Mouse (Mus musculus): ENCODE measurements around the gene Kif16b. TPM values are rescaled to one million over a fixed set of nuclear protein-coding genes. Genes with fewer than 3 reads are reported as not detected.

Kif16b gene
- 10 to 100 TPM; 24.0 to 24.2 TPM for total RNA-seq (2021)
- long read RNA-seq, experiment 1, full-length matches to known transcripts: 5 of 19 reads
- long read RNA-seq, experiment 1, partial matches to known transcripts: 8 of 19 reads
- long read RNA-seq, experiment 1, other reads (novel, unspliced or antisense): 6 of 19 reads
- long read RNA-seq, experiment 2, full-length matches to known transcripts: 8 of 15 reads
- long read RNA-seq, experiment 2, partial matches to known transcripts: 1 of 15 reads
- long read RNA-seq, experiment 2, other reads (novel, unspliced or antisense): 6 of 15 reads

DNA sequence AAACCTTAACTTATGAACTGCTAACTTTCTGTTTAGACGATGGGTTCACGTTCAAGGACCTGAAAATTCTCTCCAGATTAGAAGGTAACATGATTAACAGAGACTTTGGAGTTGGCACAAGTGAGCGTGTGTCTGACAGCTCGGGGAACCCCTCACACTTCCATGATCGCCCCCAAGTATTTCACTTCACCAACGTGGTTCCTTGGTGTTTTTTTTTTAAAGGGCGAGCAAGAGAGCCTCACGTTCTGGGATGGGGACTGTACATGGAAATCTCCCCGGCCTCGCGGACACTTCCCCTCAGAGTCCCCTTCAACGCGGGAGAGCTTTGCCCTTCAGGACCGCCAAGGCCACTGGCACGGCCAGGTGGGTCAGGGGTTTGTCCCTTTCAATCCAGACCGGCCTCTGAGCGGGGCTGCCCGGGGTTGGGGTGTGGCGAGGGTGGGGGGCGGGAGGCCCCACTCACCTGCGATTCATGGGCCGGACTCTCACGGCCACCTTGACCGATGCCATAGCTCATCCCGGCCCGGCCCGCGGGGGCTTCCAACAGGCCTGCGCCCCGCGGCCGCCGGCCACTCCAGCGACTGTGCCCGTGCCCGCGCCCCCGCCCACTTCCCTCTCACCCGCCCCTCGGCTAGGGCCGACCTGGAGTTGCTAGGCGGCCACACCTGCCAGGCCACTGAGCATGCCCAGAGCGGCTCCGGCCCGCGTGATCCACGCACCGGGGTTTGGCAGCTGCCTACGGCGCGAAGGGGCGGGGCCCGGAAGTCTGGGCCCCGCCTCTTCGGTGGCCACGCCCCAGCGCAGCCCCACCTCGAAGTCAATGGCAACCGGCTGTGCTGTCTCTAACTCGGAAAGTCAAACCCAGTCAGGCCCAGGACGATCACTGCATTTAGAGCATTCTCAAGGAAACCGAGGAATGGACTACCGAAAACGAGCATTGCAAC is at the start of gene Kif16b:
Gene Kif16b, minus strand, starts transcription at position 670 of the 944 bp plus-strand sequence.
- peak; percentile 94 to 95 for DNase-seq
- intact Hi-C loops (cut with DNase I): loop anchor here (5.0 kb wide), 1 partner anchor 161 kb away; the partner anchor contains the start of gene Snrpb2

DNA sequence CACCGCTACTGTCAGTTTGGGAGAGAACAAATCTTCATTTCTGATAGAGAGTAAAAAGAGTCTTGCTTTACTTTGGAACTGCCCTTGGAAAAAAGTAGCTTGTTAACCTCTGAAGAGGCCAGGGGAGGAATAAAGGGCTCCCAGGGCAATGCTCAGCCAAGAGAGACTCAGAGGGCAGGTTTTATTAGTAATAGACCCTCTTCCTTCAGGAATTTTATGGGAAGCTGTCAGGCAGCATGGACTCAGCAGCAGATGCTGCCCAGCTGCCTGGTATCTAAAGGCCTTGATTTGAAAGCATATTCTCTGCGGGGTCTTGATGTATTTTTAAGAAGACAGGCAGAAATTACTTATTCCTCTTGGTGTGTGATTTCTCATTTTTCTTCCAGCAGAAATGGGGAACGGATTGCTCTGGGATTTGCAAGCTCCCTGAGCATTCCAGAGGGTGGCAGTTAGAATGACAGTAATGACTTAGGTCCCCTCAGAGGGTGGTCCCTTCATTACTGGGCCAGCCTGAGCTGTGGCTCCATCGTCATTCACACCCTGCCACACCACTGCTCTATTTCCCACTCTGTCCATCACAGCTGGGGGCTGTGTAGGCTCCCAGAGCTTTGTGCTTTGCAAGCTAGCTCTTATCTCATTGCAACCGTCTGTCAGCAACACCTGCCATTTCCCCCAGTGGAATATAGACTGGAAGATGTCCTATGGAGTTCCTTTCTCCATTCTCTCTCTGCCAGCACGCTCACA is 39.7 kb upstream of the Kif16b start:
- intact Hi-C loops (cut with DNase I): no loop called here
- no peak for DNase-seq

DNA sequence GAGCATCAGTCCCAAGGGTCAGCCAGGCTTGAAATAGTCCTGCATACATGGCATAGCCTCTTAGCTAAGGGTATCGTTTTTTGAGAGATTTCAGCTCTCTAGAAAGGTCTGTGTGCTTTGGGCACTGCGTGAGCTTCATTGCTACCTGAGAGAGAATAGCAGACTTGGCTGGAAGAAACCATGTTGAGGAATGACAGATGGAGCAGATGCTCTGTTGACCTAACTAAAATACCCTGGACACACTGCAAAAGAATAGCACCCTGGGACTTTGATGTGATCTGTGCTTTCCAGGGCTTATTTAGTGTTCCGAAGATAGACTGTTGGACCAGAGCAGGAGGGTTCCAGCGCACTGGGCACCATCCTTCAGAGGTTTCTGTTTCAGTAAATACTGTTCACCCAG is 29.1 kb upstream of the Kif16b start:
- intact Hi-C loops (cut with DNase I): no loop called here
- no peak for DNase-seq

DNA sequence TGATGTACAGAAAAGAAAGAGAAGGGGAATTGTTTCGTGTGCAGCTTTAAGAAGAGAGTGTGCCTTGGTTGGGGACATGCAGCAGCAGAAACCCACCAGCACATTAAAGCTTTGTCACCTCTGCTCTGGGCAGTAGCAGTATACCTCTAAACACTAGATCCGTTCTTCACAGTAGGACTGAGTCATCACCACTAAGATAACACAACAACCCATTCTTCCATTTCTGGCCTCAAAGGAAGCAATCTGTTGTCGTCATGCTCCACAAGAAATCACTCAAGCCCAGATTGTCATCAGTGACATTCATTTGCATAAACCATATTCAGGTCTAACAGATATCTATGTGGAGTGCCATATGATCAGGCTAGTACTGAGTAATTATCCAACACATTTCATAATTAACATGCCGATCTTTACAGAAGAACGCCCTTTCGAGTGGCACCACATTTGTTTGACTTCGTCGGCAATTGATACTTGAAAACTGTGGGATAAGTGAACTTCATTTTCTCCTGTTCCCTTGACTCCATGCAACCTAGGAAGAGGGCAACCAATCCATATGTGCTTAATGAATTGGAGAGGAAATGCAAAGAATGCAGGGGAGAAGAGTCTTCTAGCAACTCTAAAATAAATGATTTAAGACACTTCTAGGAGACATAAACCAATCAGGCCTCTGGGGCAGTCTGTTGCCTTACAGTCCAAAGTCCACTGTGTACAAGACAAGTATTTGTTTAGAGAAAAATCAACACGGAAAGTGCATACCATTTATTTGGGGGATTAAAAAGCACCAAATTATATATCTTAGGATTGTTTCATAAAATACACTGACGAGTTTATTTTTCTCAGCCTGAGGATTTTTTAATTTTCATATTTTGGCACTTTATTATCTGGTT is 28.1 kb upstream of the Kif16b start:
- intact Hi-C loops (cut with DNase I): loop anchor here (5.0 kb wide), 1 partner anchor 72 kb away; no protein-coding TSS in a partner anchor
- DNase-seq: no peak

DNA sequence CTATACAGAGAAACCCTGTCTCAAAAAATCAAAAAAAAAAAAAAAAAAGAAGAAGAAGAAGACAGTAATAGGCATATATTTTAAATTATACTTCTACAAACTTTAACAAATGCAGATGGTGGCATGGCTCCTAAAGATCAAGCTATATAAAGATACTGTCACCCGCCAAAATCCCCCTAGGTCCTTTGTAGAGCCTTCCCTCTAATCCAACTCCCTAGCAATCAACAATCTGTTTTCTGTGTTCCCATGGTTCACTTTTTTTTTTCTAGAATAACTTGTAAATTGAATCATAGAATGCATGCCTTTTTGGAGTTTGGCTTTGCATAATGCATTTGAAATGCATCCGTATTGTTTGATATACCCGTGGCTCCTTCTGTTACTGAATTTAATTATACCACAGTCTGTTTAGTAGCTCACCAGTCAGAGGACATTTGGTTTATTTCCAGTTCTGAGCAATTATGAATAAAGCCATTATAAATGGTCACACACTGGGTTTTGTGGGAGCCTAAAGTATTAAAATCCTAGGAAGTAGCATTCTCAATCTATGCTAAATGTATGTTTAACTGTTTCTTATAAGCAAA is 9.6 kb upstream of the Kif16b start:
- intact Hi-C loops (cut with DNase I): no loop called here
- no peak for DNase-seq

DNA sequence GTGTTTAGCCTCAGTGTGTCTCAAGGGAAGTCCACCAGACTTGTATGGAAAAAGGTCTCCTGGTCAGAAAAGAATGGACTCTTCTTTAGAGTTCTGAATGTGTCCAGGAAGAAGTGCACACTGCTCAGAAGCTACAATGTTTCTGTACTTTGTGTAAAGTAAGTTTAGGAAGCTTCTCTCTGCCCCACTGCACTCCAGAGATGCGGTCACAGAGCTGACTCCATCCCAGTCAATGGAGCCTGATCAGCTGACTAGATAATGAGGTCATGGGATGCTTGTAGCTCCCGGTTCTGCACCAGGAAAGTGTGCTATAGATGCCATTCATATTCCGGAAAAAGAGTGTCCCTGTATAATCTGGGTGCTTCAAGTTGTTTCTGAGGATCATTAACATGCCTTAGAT is 7.9 kb upstream of the Kif16b start:
- intact Hi-C loops (cut with DNase I): no loop called here
- no peak for DNase-seq

DNA sequence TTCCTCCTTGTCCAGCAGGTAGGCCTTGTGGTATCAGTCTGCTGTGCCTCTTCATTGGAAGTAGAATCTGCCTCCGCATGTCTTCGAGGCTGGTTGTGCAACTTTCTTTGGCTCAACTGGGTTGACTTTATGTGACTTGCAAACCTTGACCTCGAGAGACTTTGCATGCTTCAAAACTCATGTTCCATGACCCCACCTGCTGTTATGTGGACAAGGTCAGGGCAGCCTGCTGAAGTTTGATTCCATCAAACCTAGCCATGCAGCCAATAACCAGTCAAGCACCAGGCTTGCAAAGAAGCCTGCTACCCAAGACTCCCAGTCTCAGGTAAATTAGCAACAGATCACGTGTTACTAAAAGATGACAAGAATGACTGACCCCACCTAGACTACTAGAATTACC is 5.7 kb upstream of the Kif16b start:
- DNase-seq: no peak
- intact Hi-C loops (cut with DNase I): no loop called here

DNA sequence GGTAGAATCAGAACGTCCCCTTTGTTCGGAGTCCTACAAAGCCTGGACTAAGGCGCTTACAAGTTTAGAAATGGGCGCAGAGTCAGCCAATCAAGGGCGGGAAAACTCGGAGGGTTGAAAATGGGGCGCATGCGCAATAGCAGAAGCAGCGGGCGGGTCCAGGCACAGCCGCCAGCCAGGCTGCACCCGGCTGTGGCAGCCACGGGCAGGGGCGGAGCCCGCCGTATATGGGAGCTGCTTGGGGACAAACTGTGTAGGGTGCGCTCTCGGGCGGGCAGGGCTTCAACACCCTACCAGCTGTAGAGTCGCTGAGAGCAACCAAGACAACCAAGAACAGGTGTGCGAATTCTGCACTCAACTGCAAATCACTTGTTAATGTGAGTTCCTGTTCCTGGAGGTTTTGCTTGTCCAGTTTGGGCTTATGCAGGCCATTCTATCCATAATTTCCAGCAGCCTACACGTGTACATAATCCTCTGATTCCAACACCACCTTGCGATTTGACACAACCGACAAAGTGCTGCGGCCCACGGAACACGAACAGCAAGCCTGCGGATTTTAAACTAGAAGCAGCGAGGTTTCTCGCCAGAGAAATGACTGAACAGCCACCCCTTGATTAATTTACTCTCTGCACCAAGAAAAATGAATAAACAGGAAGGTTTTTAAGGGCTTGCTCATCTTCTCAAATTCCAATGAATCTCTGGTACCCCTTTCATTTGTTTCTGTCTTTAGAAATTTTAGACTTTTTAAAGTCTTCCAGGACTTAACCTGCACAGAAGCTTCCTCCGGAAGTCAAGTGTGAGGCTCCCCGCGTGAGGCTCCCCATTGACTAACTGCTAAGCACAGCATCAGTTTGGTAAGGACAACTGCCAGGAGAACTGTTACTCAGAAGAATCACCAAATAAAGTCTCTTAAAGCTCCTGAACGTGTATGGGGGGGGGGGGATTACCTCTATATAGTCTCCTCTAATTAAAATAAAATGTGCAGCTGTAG is 1.9 kb upstream of the Kif16b start:
- intact Hi-C loops (cut with DNase I): loop anchor here (5.0 kb wide), 1 partner anchor 159 kb away; the partner anchor contains the start of gene Snrpb2
- peak; percentile 94 for DNase-seq

DNA sequence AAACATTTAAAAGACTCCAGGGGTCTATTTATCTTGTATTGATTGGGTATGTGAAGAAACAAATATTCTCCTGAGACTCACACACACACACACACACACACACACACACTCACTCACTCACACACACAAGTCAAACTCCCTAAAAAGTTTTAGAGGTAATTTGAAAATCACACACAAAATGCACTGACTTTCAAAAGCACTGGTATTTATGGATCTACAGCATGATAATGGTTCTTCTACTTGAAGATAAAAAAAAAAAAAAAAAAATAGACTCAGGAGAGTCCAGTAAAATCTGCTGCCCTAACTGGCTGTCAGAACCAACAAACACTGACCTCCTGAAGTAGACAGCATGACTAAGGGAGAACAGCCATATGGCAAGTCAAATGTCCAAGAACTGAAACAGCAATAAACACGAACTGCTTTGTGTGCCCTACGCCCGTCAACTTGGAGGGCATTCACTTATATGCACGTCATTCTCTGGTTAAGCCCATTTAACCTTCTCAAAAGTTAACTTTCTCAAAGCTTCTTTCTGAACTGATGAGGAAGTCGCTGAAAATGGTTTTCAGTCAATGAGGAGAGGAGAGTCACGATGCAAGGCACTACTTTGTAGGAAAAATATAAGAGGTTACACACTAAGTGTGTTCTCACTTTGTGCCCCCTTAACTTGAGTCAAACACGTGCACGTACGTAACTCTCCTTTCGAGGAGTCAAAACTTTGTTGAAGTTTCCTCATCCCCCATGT is 1.0 kb downstream of the Kif16b start:
- no peak for DNase-seq
- intact Hi-C loops (cut with DNase I): loop anchor here (5.0 kb wide), 1 partner anchor 162 kb away; the partner anchor contains the start of gene Snrpb2

DNA sequence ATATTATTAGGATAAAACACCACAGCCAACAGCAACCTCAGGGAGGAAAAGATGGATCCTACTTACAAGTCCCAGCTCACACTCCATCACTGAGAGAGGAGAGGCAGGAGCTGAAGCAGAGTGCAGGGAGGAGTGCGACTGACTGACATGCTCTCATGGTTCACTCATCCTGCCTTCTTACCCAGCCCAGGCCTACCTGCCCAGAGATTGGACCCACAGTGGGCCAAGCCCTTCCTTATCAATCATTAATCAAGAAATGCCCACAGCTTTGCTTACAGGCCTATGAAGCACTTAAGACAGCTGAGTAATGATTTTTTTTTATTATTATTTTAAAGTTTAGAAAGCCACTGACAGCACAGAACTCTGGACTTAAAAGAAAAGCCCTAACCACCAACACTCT is 7.6 kb downstream of the Kif16b start:
- no peak for DNase-seq
- intact Hi-C loops (cut with DNase I): no loop called here

DNA sequence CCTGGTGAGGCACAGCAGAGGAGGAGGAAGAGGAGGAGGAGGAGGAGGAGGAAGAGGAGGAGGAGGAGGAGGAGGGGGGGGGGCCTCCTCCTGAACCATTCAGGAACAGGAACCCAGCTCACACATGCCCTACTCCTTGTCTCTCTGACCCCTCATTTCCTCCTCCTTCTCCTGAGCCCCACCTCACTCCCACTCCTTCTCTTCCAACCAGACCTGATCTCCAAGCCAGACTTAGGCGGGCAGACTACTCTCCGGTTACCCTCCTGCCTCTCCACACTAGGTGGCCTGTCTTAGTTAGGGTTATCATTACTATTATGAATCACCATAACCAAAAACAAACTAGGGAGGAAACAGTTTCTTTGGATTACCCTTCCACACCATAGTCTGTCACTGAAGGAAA is 10.0 kb downstream of the Kif16b start:
- no peak for DNase-seq
- intact Hi-C loops (cut with DNase I): no loop called here

DNA sequence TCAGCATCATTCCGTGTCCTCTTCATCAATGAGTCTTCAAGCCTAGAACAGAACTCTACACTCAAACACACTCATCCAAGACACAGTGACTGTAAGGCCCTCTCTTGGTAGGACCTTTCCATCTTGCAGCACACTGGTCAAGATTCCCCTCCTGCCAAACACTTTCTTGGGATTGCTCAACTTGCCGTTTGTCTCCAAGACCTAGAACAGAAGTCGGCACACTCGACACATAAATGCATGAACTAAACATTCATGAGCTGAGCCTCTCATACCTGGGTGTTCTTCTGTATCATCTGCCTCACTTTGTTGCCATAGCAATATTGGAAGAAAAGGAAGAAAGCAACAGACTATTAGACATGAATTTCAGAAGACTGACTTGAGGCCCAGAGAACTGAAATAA is 16.9 kb downstream of the Kif16b start:
- intact Hi-C loops (cut with DNase I): no loop called here
- no peak for DNase-seq

DNA sequence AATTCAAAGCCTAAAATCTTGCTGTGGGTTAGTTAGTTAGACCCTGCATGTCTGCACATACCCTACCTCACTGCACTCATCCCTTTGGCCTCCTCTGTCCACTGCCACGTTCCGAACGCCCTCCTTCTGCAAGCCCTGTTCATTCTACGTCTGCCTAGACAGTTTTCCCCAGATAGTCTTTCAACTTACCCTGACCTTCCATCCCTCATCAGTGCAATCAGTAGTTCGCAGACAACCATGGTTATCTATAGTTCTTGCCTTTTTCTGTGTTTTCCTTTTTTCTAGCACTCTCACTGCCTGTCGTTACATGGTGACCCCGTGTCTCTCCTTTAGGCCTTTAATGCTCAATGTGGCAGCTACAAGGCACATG is 17.7 kb downstream of the Kif16b start:
- DNase-seq: no peak

DNA sequence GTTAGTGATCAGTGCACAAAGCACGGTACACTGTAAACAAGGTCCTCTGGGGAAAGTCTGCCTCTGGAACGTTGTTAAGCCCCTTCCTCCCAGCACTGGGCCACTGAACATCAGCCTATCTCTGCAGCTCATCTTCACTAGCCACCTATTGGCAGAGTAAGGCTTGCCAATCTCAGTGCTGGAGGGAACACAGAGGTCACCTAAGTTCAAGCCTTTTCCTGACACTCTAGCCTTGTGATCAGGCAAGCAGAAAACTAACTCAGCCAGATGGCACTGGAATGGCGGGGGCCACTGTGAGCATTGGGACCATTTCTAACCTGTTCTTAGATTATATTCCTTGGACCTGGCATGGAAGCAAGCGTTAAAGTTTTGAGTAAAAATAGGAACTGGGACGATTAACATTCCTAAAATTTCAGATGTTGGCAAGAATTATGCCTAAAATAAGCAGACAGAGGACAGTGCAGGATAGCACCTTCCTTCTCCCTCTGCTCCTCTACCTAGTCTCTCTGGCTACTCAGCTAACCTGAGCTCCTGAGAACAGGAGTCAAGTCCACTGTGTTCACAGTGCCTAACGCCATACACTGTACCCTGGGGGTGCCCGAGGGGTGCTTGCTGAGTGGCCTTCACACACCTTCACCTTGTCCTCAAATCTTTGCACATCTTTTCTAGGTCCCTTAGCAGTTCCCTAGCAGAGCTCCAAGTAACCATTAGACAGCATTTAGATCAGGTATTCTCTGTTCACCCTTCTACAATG is 18.3 kb downstream of the Kif16b start:
- intact Hi-C loops (cut with DNase I): no loop called here
- peak in 1 of 2 experiments; percentile 12 for DNase-seq

More for the DNA sequence above, 17.7 kb downstream of the Kif16b start:
- intact Hi-C loops (cut with DNase I): no loop called here

DNA sequence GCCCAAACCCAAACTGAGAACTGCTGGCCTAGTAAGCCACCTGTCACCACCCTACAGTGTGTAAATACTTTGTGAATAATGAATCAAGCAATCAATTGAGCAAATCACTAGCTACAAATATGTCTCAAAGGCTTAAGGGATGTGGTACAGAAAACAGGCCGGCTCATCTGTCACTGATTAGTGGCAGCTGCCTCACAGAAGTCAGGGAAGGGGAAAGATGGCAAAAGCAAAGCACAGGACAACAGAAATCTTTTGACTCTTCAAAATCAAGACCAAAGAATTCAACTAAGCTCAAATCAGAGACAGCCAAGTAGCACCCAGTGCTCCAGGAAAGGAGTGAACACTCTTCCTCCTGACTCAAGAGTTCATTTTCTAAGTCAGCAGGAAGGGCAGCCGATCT is 18.9 kb downstream of the Kif16b start:
- intact Hi-C loops (cut with DNase I): no loop called here
- no peak for DNase-seq

DNA sequence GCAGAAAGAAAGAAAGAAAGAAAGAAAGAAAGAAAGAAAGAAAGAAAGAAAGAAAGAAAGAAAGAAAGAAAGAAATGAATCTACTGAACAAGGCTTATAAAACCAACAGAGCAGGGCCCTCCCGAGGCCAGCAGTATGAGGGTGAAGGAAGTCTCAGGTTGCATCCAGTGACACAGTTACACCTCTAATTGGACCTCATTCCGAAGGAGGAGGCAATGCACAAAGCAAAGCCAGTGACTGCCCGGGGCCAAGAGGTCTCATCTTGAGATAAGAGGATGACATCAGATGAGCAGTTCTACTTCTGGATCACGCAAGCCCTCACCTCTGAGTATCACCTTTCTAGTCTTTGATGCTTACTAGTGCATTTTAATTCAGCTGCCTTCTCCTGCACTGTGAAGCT is 20.2 kb downstream of the Kif16b start:
- DNase-seq: no peak

More for the DNA sequence above, 20.2 kb downstream of the Kif16b start:
- intact Hi-C loops (cut with DNase I): no loop called here

Measured in heart, postnatal 14 days (tissue).